Mouse (Mus musculus) cerebellum, postnatal 14 days (tissue): ENCODE results near the gene Psmd1.

ENCODE experiments used
- DNase-seq, 2 experiments: peaks; one replicate each; pipeline ENCODE4 v3.0.0; 2021; ENCODE audit warnings: mixed read lengths in 2 of 2

Psmd1 gene

DNA sequence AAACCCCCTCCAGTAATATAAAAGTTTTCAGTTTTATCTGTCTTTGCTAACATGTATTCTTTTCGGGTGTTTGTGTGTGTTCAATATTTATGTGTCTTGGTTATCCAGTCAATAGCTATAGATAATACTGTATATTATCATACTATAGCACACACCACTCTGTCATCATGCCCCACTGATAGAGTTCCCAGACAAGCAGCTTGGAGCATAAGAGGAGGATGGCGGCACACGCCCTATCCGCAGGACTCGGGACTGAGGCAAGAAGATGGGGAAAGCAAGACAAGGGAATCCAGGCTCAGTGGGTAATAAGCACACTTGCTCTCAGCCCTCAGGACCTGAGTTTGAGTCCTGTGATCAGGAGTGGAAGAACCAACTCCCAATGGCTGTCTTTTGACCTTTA, 96.3 kb downstream of the Psmd1 start:
- no peak for DNase-seq

DNA sequence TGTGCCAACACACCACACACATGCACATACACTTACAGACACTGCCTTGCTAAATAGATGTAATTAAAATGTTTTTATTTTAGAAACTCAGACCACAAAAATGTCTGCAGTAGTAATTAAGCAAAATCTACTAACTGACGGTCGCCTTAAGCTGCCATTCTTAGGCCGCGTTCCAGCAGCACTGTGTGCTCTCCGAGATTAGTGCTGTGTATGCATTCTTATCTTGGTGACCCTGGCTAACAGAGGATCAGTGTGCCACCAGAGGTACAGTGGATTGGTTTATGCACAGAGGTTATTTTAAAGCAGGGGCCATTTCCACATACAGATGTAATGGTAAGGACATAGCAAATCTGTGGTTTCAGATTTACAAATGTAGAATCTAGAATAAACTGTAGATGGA, 96.9 kb downstream of the Psmd1 start:
- no peak for DNase-seq

- no peak for DNase-seq
These were observed 110.4 kb downstream of the Psmd1 start for GRCm38 (mm10) chr1:86174602-86175001.

- DNase-seq = no peak
These were observed 111.9 kb downstream of the Psmd1 start for GRCm38 (mm10) chr1:86176066-86176465.

DNA sequence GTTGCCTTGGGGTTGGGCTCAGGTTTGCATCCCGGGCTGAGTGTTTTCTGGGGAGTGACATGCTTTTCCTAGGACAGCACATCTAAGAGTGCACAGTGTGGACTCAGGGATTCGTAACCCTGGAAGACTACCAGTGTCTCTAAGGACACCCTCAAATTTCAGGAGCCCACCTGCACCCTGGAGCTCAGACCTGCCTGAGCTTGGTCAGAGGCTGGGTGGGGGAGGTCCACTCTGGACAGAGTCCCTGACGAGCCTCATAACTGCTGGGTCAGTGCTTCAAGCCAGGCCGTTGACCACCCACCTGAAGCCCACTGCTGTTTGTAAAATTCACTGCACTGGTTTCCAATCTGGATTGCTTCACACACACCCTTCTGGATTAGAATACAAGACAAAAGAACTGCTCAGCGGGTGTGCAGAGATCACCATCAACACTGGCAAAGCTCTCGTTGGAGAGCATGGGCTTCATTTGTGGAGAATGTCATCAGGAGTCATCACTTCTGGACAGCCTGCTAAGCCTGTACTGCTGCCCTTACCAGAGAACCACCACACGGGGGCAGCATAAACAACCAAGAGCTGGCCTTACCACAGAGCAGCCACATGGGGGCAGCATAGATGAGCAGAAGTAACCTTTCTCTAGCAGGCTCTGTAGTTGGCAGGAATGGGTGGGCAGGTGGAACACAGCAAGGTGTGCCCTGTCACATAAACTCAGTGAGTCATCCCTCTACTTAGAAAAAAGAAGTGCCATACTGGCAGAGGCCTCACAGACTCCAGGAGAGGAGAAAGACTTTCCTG, 114.5 kb downstream of the Psmd1 start:
- DNase-seq = peak; percentile 93 to 95

- DNase-seq = peak in 1 of 2 experiments; percentile 8
These were observed 118.0 kb downstream of the Psmd1 start for GRCm38 (mm10) chr1:86182004-86182709.

GRCm38 (mm10) chr1:86183577-86184263, 119.5 kb downstream of the Psmd1 start:
- no peak for DNase-seq

DNA sequence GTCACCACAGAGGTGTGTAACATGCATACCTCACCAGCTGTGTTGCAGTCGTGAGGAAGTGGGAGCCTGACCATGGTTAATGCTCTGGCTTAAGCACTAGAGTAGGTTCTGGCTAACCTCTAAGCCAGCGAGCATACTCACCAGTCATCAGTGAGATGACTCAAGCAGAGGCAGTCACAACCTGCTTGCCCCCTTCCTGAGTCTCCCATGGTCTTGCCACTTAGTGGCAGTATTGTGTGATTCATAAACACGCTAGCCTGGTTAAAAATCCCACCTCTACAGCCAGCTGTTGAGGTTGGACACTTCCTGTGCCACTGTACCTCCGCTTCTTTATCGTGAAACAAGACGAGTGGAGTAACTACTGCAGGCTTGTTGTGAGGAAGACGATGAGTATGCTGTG, 122.6 kb downstream of the Psmd1 start:
- no peak for DNase-seq

- no peak for DNase-seq
These were observed 123.7 kb downstream of the Psmd1 start for GRCm38 (mm10) chr1:86187856-86188255.

DNA sequence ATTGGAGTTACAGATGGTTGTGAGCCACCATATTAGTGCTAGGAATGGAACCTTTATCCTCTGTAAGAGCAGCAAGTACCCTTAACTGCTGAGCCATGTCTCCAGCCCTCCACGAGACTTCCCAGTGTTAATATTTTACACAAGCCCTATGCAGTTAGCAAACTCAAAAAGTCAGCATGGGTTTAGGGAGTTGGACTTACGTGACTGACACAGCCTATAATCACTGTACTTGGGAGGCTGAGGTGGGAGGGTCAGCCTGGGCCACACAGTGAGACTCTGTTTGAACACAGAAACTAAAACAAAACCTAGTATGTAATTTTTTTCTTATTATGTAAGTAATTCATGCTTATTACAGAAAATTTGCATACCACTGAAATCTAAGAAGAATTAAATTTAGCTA, 124.1 kb downstream of the Psmd1 start:
- DNase-seq = no peak
